Mouse (Mus musculus) cerebral cortex, adult 2 months (tissue): Measurements from ENCODE around the gene Rhox4a.

ENCODE experiments used
- WGBS: fragments of 180-500 bp; shearing (Covaris S2); methylation state at CpG from one replicate; pipeline ENCODE4 v1.1.7; 2018; 5-methylcytosine and 5-hydroxymethylcytosine counted together

Rhox4a gene

GRCm38 (mm10) chrX:37265038-37265437 is at the start of gene Rhox4a:
Gene Rhox4a, plus strand, starts transcription at chrX:37265338.
- WGBS = 97% methylated on average over 11 of the region's 19 CpGs

DNA sequence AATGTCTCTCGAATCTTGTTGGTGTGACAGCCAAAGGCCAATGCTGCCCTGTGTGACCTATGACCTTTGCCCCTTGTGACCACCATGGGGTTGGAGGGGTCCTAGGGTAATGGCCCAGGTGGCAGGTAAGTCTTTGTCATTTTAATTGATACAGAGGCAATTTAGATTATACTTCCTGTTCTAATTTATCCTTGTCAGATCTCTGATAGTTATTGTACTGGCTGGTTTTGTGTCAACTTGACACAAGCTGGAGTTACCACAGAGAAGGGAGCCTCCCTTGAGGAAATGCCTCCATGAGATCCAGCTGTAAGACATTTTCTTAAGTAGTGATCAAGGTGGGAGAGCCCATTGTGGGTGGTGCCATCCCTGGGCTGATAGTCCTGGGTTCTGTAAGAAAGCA is 43.0 kb upstream of the Rhox4a start, which contains the start of gene Rhox1:
Rhox1 (minus strand) TSS at position 101 of the 400 bp plus-strand sequence.
- WGBS = 64% methylated on average over 1 of the region's 1 CpGs

DNA sequence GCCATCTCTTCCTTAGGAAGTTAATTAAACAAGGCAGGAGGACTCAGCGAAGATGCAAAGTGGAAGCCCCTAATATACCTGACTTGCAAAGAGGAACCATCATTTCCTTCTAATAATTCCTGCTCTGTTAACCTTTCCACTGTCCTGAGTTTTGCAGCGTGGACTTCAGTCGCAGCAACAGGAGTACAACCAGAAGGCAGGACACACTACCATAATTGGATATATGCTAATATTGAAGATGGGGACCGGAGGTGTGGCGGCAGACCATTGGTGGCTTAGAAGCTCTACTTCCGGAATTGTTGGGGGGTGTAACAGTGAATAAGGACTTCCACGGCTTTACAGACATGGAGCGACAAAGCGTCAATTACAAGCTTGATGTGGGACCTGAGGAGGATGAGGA is 20.5 kb upstream of the Rhox4a start, which contains the start of gene Rhox2a:
Rhox2a (plus strand) TSS at position 301 of the 400 bp plus-strand sequence.
- 92% methylated on average over 2 of the region's 9 CpGs for WGBS

DNA sequence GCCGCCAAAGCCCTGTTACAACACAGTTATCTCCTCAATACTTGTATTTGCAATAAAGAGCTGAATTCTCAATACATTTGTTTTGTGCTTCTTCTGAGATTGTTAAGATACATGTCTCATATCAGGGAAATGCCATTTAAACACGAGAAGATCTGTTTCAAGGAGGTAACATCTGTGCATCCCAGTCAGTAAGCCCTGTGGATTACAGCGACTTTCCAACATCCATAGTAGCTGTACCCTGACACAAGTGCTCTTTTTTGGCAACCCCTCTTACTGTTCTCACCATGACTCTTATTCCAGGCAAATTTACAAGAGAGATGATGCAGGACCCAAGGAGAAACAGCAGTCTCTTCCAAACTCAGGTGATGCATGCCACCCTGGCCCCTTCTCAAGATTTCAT is 15.5 kb upstream of the Rhox4a start, which contains the start of gene Rhox3a:
Rhox3a (plus strand) TSS at position 301 of the 400 bp plus-strand sequence.
- WGBS = 100% methylated on average over 1 of the region's 3 CpGs
